Mouse (Mus musculus) cerebellum, adult 9-10 months (tissue): ENCODE data around the gene Gpc6.
A peak's percentile ranks its signal among the peaks of the same experiment; 100 is the strongest.

Source experiments
- DNase-seq: peaks from one replicate; pipeline ENCODE4 v3.0.0; 2022

Gpc6 gene

DNA sequence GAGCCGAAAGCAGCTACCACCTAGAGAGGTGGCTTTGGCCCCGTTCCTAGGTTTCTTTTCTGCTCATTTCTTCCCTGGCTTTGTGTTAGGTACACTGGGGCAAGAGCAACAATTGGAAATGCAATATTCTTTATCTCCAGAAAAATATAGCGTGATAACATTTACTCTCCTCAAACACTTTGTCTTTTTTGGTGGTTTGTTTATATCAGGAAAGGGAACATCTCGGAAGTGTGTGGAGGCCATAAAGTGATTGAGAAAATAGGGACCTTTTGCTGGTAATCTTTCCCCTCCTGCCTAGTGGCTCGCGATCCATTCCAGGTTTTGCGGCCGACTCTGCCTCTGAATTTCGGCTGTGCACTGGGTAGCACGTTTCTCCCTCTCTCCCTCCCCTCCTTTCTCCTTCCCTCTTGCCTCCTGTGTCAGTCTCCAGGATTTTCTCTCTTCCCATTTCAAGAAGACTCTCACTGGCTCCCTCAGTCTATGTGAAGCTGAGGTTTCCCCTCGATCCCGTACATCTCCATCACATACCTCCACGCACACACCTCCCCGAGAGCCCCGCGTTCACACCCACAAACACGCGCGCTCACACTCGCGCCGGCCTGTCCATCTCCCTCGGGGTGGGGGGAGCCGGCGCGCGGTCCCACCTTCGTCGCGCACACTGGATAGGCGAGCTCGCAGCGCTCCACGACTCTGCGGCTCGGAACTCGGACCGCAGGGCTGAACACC lies at the start of gene Gpc6:
Gene Gpc6 (plus strand): TSS at position 440 of the 726 bp plus-strand sequence.
- peak; percentile 73 for DNase-seq

DNA sequence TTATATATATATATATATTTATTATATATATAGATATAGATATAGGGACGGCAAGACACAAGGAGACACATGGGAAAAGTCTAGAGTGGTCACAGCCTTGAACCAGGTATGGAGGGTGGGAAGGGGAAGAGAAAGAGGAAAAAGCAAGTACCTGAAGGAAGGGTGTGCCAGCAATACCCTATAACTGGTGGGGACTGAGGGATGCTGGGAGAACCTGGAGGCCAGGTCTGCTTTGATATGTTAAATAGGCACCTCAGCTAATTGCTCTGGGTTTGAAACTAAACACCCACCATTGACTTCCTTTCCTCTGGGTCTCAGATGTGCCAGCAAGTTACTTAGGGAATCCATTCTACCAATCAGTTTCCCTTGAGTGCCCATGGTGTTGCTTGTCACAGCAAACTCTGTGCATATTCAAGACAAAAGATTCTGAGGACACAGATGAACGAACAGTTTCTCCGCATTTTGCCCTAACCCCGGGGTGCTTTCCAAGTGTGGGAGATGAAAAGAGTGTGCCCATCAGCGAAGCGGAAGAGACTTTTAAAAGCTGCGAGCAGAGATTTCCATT lies 42.6 kb upstream of the Gpc6 start:
- DNase-seq = no peak

DNA sequence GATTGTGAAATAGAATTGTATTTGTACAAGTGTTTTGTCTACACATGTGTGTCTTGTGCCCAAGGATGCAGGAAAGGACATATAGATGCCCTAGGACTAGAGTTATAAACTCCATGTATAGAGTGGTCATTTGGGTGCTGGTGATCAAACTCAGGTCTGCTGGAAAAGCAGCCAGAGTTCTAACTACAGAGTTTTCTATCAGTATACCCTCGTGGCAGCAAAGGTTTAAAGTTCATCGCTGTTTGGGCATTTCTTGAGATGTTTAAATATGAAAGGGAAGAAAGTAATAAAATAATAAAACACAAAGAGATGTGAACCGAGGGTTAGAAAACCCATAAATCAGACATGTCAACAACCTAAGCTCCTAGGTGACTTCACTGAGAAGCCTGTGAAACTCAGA lies 30.8 kb upstream of the Gpc6 start:
- DNase-seq = no peak

DNA sequence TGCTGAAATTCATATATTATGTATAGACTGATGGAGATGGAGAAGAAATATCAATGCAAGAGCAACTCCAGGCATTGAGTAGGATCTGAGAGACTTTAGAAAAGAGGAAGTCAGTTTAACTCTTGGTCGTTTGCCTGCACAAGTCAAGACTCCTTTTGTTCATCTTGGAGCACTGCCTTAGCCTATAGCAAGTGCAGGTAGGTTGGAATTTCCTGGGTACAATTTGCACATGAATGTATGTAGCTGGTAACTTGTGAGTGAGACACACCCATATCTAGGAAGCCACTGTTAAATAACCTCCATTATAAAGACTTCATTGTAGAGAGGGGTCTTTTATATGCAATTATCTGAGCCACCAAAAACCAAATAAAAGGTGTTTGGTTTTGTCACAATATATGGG lies 27.1 kb upstream of the Gpc6 start:
- no peak for DNase-seq

DNA sequence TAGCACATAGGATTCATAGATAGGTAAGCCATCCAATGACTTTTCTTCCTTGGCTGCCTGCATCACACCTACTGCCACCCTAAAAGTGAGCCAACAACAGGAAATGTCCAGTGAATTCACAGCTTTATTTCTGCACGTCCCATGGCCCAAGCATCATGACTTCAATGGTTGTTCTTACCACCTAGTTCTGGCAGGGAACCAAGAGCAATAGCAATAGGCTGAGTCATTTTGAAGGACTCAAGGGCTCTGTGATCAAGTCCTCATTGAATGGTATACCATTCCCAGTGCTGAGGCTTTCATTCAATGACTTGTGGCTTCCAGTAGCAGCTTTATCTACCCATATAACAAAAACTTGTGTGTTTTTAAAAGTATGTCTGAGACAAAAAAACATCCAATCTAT lies 13.3 kb upstream of the Gpc6 start:
- no peak for DNase-seq

DNA sequence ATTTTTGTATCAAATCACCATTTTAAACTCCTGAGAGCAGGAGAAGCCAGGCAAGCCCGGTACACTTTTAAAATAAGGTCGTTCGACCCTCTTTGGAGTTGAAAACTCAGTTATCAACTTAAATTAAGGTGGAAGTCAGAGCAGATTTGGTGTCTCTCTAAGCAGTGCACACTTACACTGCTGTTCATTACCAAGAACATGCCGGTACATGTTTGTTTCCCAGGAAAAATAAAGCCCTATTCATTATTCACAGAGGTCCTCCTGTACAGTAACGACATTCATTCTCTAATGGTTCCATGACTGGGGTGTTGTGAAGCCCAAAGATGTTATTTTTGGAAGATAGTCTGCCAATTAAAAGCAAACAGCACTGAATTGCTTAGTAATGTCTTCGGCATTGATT lies 8.2 kb upstream of the Gpc6 start:
- no peak for DNase-seq

DNA sequence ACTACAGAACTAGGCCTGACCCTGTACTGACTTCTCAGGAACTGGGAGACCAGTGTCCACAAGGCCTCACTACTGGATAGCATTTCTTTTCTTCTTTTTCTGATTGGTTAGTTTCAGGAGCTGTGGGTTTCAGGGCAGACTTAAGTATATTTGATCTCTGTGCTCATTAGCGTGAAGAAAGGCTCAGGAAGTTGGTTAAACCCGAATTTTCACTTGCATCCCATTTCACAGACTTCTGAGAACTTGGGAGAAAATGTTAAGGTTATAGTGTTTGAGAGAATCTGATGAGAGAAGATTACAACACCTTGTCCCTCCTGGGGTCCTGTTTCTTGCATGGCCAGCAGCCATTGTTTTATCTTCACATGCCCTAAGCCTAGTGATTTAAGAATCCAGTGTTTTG lies 849 bp upstream of the Gpc6 start:
- DNase-seq = no peak

DNA sequence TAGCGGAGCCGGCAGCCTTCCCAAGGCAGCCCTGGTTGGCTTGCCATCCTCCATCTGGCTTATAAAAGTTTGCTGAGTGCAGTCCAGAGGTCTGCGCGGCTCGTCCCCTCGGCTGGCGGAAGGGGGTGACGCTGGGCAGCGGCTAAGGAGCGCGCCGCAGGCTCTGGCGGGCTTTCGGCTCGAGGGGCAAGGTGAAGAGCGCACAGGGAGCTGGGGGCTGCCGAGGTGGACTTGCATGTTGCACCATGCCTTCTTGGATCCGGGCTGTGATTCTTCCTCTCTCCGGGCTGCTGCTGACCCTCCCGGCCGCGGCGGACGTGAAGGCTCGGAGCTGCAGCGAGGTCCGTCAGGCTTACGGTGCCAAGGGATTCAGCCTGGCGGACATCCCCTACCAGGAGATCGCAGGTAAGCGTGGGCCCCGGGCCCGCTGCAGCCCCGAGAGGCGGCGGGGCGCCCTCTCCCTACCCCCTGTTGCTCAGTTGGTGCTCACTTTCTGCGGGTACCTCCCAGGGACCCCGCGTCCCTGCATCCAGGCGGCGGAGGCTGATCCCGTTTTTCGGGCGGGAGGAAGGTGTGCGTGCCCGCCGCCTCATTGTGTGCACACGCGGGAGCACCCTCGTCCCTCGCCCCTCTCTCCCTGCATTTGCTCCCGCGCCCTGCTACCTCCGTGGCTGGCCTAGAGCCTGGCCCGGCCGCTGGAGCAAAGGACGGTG lies 732 bp downstream of the Gpc6 start:
- DNase-seq = peak; percentile 18

DNA sequence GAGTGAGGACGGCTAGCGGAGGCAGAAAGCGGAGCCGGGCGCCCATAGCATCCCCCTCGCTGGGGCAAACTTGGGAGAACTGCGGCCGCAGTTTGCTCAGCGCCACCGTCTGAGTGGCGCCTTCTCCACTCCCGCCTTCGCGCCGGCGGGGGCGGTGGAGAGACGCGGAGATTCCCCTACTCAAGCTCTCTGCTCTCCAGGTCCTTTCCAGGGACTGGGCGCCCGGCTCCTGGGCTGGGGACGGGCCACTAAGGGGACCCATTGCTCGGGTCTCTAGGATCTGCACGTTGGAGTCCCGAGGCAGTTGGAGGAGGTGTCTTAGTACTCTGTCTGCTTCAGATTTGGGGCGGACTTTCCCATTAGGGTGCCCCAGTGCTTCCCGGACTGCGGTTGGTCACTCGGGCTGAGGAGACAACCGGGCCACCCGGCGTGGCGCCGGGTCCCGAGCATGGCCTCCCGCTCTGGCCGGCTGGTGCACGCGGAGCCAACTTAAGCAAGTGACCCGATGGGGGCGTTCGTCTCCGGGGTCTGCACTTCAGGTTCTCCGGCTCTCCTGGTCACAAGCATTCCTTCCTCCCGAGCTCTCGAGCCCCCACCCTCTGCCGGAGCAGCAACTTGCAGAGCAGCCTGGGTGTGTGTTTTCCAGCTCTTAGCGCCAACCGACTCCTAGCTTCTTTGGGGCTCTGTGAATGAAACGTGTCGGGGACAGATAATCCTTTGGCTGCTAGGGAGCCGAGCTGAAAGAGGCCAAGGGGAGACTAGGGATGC lies 1.5 kb downstream of the Gpc6 start:
- peak; percentile 45 for DNase-seq

DNA sequence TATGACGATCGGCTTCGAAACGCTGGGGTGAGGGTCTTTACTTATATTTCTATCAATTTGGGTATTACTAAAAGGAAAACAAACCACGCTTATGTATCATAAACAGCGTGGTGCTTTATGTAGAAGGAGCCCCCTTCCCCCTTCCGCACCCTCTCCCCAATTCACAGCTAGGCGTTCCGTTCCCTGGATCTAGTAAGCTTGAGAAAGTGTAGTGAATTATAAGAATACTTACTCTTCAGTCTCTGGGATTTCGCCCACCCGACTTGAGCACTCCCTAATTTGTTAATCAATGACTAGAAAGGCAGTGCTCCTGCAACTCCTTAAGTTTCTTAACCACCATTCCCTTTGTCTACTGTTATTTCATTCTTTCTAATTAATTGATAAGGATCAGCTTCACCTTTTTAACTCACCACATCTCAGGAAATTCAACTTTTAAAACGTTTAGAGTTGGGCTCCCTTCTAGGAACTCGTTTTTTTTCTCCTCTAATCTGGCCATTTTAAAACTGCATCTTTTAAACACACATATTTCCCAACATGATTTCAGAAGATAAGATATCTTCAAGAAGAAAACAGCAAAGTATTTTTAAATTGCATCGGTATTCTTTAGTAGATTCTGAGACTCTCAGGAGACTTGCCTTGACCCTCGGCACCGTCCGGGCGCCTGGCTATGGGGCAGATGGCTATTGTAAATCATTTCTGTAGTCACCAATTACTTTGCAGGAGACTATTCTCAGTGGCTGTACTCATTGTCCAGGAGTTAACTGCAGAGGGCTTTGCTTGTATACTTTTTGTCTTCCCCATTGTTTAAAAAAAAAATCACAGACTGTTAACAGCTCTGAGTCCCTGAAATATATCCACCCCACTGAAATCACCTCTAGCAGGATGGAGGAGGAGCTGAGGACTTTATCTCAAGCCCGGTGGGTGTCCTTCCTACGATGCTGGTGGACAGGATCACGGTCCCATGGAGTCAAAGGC lies 2.5 kb downstream of the Gpc6 start:
- no peak for DNase-seq

DNA sequence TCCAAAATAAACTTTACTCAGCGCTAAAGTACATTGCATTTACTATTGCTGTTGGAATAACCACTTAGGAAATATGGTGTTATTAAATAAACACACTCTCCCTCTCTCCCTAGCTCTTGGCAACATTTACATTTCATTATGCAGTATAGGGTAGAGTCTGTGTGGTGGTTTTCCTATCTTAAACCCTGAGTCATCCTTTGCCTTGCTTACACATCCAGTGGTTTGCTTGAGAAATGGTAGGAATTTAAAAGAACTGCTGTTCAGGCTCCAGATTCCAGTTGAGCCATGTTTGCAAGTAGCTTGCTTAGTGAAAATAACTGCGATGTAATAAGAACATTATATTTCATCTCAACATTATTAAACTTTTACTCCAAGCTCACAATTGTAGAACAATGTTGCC lies 3.3 kb downstream of the Gpc6 start:
- no peak for DNase-seq

DNA sequence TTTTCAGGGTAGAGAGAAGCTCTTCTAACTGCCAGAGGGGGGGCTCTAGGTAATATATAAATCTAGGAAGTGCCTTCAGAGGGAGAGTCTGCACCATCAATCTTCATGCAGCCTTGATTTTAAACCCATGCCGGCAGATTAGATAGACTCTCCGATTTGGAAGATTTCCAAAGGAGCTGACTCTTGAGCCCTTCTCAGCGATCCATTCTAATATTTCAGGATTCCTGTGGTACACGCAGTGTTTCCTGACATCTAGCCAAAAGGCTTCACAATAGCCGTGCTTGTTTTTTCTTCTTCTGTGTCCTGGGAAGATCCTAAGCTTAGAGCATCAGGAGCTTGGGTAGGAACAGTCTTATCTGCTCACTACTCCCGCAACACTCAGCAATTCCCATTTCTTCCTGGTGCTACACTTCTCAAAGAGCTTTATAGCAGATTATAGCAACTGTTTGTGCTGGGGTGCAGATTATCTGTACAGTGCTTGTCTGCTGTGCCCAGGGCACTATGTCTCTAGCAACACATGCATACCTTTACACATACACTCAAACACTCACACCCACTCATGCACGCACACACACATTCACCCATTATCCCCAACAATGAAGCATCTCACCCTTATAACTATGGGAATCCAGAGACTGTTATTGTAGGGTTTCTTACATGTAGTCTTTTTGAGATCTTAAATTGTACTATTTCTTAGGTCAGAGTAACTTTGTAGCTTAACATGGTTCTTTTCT lies 3.8 kb downstream of the Gpc6 start:
- DNase-seq = no peak

DNA sequence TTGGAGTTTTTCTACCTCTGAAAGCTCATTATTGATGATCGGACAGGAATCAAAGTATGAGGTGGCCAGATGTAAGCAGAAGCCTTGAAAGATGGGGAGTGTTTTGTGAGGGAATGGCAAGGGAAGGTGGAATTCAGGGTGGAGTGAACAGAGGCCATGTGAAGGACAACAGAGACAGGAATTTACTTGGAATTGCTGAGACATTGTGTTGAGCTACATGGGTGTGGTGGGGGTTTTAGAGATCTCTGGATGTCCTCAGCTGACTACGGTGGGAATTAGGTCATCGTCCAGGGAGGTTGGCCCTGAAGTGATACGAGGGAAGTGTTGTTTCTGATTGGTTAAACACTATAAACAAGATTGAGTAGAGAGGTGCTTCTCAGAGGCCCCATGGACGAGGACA lies 8.7 kb downstream of the Gpc6 start:
- DNase-seq = no peak

DNA sequence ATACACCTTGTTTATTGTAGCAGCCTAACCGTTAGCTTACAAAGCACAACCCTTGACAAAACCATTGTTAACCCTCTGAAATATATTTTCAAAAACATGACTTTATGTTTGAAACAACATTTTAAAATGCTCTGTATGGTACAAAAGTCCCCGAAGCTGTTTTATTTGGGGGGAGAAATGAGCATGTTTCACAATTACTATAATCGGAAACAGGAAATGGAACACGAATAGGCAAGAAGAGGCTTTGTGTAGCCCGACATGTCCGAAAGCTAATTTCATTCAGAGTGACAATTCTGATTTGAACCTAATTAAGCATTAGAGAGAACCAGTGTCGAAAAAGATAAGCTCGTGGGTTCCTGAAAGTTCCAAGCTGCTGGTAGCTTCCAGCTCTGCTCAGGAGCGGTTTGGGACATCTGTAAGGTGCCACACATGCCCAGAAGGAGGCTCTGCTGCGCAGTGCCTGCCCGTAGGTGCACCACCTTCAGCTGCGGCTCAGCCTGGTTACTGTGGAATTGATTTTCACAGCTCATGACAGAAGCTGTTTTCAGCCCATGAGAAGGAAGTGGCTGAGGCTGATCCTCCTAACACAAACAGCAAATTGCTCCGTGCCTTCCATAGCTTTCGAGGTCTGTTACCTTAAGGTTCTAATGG lies 12.9 kb downstream of the Gpc6 start:
- no peak for DNase-seq

DNA sequence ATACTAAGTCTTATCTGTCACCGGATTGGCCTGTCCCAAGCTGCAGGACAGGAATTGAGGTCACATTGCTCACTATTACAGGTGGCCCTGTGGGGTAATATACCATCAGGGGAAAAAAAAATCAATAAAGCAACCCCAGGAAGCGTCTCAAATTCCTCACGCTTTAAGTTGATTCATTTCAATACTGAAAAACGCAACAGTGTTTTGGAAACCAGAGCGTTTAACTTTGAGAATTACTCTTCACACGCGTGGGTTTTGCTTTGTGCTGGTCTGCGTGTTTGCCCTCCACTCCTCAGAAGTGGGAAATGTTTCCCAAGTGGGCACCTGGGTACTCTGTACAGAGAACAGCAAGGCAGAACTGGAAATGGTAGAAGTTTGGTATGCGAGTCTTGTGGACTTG lies 13.6 kb downstream of the Gpc6 start:
- no peak for DNase-seq

DNA sequence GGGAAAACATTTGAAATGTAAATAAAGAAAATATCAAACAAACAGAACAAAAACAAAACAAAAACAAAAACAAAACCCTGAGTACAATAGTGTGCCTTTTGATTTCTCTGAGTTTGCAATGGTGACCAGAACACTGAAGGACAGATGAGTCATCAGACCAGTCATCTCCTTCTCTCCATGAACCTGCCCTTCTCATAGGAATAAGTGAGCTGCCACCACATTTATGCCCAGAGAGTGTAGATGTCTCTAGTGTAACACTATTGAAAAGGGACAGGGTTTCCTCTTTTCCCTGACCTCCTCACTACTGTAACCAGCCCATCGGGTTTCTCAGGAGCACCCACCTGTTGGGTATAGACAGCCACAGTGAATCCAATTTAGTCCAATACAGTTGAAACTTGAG lies 14.4 kb downstream of the Gpc6 start:
- no peak for DNase-seq

DNA sequence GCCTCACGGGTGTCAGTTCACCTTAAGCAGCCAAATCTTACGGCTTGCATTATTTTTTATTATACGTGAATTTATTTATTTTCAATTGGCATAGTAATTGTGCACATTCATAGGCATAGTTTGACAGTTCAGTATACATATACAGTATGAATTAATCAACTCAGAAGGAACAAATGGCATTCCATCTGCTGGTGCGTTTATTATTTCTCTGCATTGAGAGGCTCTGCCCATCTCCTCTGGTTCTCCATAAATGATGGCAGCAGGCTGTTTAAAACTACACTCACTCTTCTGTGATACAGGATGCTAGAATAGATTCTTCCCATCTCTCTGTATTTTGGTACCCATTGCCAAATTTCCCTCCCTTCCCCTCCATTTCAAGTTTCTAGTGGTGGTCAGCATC lies 16.7 kb downstream of the Gpc6 start:
- no peak for DNase-seq

DNA sequence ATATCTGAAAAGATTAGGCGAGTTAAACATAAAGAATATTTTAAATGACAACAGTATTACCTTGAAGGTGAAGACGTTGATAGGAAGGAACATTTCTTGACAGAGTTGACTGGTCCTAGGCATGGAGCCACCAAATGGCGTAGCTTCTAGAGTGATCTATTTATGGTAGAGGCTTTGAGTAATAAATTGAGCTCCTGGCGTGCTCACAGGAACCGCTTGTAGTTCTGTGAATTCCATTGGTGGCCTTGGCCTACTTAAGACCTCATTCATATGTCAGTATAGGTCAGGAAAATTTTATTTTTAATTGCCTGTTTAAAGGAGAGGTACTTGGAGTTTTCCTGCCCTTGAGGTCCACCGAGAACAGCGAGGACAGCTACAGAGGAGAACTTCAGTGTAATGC lies 18.6 kb downstream of the Gpc6 start:
- DNase-seq = no peak

DNA sequence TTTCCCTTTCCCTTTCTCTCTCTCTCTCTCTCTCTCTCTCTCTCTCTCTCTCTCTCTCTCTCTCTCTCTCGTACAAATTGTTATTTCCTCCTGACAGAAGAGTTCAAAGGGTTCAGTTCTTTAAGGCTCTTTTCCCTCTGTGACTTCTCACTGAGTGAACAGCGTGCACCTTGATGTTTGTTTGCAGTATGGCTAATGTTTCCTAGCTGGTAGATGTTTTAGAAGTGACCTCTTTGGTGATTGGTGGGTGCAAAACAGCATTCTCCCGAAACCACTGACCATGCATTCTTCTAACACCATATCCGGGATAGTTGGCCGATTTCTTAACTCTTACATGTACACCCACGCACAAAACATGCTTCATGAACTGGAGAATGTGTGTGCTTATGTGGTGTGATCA lies 20.9 kb downstream of the Gpc6 start:
- DNase-seq = no peak

DNA sequence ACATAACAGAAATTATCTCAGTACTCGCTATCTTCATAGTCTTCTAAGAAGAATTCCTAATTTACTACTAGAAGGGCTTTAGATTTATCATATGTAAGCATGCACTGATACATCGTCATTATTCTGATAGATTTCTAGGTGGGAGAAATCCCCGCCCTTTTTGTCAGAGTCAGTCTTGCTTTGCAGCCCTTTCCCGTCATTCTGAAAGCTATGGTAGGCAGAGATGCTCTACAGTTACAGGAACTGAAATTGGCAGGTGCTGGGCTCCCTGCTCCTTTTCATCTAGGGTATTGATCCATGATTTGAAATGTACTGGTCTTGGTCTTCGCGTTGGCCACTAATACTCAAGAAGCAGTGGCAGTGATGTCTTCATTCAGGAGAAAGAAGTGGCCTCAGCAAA lies 22.3 kb downstream of the Gpc6 start:
- no peak for DNase-seq

DNA sequence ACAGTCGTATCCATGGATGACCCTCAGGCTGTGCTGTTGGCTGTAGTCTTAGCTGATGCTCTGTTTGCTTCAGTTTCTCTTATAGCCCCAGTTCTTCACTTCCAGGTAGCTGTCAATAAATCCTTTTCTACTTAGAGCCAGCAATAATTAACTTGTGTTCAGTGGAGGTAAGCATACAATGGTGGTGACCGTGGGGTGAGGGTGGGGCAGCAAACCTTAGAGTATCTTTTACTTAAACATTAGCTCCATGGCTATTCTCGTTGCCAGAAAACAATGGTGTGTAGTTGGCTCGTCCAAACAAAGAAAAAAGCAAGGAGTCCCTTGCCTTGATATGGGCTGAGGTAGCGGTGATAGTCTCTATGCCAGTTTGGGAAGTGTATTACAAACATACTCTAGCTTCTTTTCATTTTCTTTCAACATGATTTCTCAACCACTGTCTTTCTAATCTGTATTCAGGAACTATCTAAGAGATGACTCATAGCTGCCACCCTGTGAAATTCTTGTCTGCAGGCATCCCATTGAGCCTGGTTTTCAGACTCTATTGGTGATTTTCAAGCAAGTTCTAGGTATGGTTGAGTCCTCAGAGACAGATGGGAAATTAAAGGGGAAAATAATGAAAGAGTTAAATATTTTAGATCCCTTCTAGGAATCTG lies 22.9 kb downstream of the Gpc6 start:
- DNase-seq = no peak
